Mouse (Mus musculus): Measurements from ENCODE around the gene Stxbp5l. TPM values are rescaled to one million over a fixed set of nuclear protein-coding genes. Genes with fewer than 3 reads are reported as not detected.
"Not testable (repeated sequence)": the region's sequence is repeated elsewhere in the genome, so short reads cannot be mapped to it uniquely, and the experiment has no call there.

Gene Stxbp5l
- under 1 TPM; 0.10 to 0.32 TPM for total RNA-seq (2021)
- long read RNA-seq, experiment 1 = 0 reads
- long read RNA-seq, experiment 2 = 0 reads

DNA sequence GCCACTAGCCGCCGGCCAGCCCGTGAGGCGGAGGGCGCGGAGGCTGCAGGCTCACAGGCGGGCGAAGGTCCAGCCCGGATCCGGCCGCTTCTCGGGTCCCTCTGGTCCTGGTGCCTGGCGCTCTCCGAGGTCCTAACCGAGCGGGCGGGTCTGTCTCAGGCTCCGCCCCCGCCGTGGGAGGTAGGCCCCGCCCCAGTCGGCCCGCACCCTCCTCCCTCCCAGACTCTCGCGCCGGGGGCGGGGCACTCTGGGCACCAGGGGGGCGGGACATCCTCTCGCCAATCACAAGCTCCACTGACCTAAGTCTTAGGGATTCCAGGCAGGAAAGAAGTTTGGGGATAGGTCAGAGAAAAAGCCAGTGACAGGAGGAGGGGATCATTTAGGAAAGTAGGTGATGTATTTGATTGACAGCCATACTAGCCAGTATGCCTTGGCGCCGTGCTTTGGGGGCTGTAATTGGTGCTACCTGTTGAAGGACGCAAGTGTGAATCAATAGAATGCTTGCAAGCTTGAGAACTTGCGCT lies at the start of gene Stxbp5l:
Gene Stxbp5l, minus strand, starts transcription at position 142 of the 524 bp plus-strand sequence.
- peak; percentile 79 to 83 for DNase-seq (ENCODE audit: low spot score in 2 of 2)

DNA sequence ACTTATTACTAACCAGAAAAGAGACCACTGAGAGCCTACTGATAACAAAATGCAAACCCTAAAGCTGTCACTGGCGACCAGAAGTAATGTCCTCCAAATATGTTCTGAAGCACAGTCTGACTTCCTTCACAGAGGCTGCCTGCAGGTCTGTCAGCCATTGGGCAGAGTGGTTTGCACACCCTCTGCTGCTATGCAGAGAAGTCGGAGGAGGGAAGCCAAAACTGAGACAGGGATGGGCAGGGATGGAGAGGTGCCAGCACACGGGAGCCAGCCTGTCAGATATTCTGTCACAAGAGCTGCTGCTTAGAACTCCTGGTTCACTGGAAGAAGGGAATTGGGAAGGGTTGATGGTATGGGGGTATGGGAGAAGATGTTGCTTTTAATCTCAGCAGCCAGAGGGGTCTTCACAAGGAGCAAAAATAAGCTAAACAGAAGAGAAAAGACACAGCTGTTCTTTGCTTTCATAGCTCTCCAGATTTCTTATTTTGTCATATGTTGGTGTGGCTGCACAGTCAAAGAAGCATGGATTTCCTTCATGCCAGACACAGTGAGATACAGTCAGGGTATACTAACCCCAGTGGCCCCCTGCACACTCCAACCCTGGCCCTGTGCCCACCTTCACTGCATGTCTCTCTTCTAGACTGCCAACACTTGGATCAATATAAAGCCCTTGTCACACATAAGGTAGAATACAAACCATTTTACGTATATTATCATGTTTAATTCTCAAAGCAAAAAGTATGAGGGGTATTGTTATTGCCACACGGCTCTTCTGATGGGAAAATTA lies 48.8 kb upstream of the Stxbp5l start:
- no peak for DNase-seq (ENCODE audit: low spot score in 2 of 2)

DNA sequence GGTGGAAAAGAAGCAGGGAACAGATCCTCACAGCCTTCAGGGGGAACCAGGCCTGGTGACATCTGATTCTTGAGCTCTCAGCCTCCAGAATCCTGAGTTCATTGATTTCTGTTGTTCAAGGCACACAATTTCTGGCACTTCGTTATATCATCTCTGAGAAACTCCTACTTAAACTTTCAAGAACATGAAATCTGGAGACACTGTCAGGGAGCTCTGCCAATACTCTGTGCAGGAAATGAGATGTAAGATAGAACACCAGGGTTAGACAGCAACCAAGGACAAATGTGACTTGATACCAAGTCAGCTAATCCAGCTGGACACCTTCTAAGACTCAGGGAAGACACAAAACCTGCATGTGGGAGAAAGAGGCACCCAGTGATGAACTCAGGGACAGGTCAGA lies 40.7 kb upstream of the Stxbp5l start:
- no peak for DNase-seq (ENCODE audit: low spot score in 2 of 2)

DNA sequence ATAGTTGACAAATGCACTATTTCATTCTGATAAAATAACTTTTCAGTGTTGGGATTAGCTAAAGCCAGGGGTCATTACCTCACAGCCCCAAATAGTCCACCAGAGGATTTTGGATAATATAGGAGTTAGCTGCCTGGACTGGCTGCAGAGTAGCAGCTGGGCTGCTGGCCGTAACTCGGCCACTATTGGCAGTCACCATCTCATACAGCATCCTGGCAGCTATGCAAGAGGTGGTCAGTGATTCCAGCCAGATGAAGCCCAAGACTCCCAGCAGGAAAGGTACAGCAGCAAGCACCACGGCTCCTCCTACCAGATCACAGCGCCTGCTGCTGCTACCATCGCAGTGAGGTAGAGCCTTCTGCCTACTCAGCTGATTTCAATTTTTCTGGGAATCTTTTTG lies 38.1 kb upstream of the Stxbp5l start:
- DNase-seq (ENCODE audit: low spot score in 2 of 2) = peak in 1 of 2 experiments; percentile 42

DNA sequence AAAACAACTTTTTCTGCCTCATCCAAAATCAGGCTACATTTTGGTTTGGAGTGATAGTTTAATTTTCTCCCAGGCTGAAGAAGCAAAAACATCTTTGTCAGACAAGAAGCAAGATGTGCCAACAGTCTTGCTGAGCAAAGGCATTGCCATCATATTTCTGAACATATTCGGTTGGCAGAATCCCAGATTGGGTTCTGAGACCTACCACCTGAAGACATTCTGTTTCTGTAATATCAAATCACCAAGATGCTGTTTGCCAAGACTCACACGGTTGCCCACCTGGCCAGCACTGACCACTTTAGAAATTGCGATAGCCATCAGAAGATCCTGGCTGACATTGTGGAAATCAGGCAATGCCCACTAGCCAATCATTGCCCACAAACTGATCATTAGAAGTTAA lies 37.1 kb upstream of the Stxbp5l start:
- no peak for DNase-seq (ENCODE audit: low spot score in 2 of 2)

DNA sequence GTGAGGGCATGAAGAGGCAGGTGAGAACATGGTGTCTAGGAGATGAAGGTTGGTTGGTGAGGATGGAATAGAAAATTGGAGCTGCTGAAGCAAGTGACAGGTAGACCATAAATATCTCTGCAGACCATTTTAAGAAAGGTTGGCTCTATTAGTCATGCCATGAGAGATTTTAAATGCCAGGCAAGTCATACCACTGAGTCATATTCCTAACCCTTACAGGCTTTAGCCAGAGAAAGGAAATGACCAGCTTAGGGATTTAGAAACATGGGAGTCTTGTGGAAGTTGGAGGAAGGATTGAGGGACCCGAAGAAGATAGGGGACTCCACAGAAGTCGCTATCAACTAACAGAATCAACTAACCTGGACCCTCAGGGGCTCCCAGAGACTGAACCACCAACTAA lies 35.8 kb upstream of the Stxbp5l start:
- no peak for DNase-seq (ENCODE audit: low spot score in 2 of 2)

DNA sequence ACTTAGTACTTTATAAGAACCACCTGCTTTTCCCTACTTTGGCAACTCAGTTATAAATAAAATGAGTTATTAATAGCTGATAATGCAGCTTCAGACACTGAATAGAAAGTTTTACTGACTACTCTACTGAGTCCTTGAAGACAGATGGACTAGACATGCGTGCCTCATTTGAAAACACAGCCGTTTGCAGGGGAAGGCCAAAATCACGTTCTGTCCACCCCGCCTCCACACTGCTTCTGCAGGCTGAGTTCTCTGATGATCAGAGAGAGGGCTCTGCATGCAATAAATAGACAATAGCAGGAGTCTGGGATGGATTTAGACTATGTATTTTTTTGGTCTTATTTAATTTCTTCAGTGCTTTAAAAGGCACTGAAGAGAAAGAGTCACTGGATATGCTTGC lies 20.8 kb upstream of the Stxbp5l start:
- no peak for DNase-seq (ENCODE audit: low spot score in 2 of 2)

DNA sequence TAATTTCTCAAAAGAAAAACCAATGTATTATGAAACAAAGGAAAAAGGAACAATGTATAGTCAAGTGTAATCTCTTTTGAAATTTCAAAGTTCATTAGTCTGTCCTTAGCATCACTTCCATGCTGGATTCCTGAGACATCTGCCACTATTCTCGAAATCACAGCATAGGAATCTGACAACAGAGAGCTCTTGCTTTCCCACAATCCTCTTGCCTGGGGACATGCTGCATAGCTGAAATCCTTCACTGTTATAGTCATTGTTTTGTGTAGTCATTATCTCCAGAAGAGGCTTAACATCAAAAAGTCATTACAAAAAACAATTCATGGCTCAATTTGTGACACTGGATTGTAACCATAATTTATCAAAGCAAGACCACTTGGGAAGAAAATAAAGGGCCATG lies 20.2 kb upstream of the Stxbp5l start:
- no peak for DNase-seq (ENCODE audit: low spot score in 2 of 2)

DNA sequence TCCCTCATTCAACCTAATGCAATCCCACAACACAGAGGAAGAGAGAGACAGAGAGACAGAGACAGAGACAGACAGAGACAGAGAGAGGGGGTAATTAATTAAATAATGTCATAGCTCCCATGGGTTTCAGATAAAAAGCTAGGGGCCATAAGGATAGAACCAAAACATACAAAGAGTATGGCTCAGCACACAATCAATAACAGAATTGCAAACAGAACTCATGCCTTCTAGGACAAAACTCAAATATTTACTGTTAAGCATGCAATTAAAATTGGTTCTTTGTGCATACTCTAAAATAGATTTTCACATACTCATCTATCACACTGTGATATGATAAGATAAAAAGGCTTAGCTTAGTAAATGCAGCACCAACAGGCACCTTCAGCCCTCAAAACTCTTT lies 5.2 kb upstream of the Stxbp5l start:
- DNase-seq (ENCODE audit: low spot score in 2 of 2) = no peak

DNA sequence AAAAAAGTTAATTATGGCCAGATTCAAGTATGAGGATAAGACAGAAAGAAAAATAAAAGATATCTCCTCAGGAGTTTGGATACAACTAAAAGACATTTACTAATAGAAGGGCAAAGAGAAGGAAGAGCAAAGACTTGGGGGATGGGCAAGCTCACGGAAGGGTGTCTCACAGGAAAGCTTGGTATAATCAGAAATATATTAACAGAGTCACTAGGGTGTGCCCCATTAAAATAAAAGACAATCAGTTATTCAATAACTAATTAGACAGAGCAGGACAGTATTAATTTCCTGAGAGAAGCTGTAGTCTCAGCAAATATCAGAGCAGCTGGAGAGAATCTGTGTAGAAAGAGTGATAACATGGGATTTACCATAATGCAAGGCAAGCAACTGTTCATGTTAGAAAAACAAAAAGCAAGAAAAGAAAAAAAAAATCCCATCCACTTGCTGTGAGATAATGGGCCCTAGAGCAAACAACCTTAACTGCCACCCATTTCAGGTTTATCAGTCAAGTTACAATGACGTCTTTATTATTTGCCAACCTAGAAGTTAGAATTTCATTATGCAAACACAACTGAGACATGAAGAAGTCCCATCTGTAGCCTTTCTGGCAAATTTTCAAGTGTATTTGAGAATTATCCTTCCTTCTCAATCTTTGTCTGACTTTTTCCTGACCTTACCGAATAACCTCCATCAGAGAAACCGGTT lies 4.6 kb upstream of the Stxbp5l start:
- no peak for DNase-seq (ENCODE audit: low spot score in 2 of 2)

DNA sequence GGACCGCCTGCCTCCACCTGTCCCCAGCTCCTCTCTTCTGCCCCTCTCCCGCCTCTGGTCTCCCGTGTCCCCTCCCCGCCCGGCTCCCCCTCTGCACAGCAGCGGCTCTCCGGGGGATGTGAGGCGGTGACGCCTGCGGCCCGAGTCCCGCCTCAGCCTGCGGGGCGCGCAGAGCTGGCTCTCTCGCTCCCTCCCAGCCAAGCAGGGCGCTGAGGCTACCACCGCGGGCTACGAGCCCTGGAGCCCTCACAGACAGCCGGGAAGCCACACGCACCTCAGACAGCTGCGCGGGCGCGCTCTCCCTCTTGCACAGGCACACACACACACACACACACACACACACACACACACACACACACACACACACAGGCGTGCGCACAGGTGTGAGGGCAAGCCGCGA lies 393 bp downstream of the Stxbp5l start:
- peak; percentile 12 to 16 for DNase-seq (ENCODE audit: low spot score in 2 of 2)

DNA sequence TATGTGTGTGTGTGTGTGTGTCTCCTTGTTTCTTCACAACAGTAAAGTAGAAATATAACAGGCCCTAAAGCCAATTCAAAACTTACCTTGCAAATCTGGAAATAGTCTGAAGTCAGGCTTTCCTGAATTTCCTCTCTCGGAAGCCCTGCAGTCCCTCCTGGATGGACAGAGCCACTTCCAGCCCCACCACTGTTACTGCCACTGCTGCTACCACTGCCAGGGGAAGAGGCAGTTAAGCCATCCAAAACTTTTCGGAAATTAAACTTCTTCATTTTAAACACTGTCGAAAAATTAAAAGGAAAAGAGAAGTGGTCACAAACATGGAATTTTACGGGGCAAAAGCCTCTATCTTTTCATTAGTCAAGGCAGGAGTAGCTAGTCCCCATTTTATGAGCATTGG lies 1.3 kb downstream of the Stxbp5l start:
- DNase-seq (ENCODE audit: low spot score in 2 of 2) = no peak

DNA sequence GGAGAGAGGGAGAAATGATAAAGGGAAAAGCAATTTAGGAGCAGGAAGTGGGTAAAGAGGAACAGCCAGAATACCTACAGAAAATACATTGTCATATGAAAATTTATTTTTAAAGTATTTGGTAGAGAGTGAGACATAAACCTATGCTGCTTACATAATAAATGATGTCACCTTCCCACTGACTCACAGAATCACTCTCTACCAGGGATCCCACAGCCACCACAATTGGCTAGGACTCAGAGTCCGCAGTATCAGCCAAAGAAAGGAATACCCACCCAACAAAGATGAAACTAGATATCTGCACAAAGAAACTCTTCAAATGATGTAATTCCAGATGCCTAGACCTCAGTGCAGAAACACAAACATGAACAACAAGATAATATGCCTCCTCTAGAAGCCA lies 12.0 kb downstream of the Stxbp5l start:
- no peak for DNase-seq (ENCODE audit: low spot score in 2 of 2)

DNA sequence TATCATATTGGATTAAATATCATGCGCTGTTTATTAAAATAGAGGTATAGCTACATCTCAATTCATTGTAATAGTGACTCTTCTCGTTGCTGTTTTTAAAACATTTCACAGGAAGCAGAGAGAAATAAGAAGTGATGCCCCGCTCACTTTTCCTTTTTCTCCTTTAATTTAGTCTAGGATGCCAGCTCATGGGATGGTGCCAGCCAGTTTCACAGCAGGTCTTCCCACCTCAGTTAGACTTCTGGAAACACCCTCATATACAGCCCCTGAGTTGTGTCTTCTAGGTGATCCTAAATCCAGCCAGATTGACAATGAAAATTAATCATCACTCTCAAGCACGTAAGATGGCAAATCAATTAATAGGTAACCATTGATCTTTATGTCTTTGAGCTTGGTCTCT lies 17.3 kb downstream of the Stxbp5l start:
- no peak for DNase-seq (ENCODE audit: low spot score in 2 of 2)

DNA sequence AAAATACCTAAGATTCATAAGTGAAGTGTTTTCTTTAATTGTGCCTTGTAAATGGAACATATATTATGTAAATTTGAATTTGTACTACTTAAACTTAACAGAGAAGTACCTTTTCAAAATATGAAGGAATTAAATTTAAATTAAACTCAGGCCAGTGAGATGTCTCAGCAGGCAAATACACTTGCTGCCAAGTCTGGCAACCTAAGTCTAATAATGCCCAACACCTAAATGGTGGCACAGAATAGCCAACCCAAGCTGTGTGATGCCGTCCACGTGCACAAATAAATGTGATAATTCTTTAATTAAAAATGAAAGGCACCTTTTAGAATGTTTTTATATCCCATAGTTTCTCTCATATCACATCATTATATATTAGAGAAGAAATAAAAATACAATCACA lies 20.8 kb downstream of the Stxbp5l start:
- DNase-seq (ENCODE audit: low spot score in 2 of 2) = no peak

DNA sequence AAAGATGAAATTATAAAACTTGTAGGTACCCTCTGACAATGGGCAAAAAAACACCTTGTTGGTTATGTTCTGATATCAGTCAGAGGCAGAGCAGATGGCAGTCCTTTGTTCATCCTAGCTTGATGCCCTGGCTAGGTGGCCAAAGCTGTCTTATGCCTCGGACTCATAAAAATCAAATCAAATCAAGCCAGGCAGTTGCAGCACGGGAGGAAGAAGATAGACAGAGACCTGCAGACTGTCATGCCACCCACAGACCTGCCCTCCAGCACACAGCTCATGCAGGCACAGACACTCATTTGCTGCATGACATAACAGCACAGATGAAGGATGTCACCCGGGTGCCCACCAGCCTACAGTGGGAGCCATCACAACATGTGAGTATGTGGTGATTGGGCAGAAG lies 29.1 kb downstream of the Stxbp5l start:
- no peak for DNase-seq (ENCODE audit: low spot score in 2 of 2)

DNA sequence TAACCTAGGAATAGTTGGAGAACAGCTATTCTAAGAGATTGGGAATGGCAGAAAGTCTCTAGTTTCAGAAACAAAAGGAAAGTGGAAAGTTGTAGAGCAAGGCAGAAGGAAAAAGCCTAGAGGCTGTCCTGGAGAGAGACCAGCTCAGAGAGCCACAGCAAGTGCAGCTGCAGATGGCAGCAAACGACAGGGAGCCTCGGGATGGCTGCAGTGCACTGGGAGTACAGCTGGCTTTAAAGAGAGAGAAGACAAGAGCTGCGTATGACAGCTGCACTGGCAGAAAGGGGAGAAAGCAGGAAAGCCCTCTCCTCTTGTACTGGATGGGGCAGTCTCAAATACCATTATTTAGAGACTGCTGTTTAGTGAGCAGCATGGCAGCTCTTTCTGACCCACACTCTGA lies 37.7 kb downstream of the Stxbp5l start:
- no peak for DNase-seq (ENCODE audit: low spot score in 2 of 2)

DNA sequence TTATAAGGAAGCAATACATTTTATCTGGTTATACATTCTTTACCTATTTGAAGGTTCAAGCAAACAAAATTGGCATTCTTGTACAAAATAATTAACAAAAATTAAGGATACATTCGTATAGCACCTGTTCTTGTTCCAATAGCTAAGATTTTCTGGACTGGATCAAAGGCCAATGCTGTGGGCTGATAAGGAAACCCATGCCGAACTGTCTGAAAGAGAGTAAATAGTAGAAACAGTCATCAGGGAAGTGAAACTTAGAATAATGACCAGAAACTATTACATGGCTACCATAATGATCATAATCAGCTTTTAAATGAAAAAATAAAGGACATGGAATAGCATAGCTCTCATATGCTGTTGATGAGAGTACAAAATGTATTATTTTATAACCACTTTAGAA lies 39.8 kb downstream of the Stxbp5l start:
- no peak for DNase-seq (ENCODE audit: low spot score in 2 of 2)

DNA sequence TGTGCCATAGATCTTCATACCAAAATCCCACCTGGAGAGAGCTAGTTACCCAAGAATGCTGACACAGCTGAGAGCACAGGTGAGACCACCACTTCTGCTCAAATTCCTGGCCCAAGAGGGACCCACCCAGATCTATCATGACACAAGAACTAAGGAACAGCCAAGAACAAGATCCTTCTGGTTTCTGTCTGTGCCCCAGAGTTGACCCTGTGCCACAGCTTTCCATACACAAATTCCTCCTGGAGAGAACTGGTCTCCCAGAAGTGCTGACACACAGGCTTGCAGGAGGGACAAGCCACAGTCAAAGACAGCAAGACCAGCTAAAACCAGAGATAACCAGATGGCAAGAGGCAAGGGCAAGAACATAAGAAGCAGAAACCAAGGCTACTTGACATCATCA lies 43.3 kb downstream of the Stxbp5l start:
- not testable (repeated sequence) for DNase-seq (ENCODE audit: low spot score in 2 of 2)

DNA sequence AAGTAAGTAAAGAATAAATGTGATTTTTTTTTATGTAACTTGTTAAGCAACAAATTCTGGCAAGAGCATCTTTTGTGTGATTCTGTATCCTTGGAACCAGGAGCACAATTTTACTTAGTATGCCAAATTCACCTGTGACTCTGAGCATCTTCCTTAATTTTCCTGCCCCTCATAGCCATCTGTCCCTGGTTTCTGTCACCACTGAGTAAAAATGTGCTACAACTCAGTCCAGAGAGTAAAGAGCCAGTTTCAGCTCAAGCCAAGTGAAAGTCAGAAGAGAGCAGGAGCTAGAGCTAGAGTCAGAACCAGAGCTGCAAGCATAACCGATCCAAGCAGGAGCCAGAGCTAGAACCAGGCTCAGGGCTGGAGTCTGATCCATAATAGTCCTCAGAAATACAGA lies 46.6 kb downstream of the Stxbp5l start:
- DNase-seq (ENCODE audit: low spot score in 2 of 2) = no peak

DNA sequence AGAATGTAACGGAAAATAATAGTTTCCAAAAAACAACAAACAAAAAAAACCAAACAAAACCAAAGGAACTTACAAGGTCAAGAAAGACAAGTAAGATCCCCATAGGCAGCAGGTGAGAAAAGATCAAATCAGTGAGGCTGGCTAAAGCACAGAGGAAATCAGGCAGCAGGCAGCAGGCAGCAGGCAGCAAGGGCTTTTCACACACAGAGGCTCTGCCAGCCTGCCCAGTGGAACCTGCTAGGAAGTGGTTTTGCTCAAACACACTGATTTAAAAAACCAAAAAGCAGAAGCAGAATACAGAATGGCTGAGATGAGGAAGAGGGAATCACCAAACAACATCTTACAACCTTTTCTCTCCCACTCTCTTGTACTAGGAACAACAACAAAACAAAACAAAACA lies 47.2 kb downstream of the Stxbp5l start:
- no peak for DNase-seq (ENCODE audit: low spot score in 2 of 2)

DNA sequence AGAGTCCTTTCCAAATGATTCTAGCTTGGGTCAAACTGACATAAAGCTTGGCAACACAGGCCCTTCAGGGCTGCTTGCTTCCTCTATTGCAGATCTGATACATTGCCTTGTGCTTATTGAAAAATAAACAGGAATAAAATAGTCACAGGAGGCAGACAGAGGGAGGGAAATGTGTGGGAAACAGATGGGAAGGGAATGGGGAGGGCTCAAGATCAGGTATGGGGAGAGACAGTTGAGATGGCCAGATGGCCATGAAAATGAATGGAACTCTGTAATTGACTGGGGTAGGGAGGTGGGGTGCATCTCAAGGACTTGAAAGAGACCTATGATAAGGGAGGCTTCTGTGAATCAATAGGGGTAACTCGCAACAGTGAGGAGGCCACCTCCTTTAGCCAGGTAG lies 80.3 kb downstream of the Stxbp5l start:
- DNase-seq (ENCODE audit: low spot score in 2 of 2) = no peak

DNA sequence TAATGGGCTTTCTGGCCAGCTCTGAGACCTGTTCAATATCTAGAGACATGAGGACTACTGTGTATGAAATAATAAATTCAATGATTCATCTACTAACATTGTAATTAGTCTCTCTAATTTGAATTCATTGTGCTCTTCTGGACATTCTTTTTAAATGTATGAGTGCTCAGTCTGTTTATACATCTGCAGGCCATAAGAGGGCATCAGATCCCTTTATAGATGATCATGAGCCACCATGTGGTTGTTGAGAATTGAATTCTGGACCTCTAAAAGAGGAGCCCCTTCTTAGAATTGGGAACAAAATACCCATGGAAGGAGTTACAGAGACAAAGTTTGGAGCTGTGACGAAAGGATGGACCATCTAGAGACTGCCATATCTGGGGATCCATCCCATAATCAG lies 92.2 kb downstream of the Stxbp5l start:
- no peak for DNase-seq (ENCODE audit: low spot score in 2 of 2)

Data from gastrocnemius, postnatal 4 days (tissue).